Mouse (Mus musculus) liver, adult 2 months (tissue): ENCODE data around the gene Lats1.

Source experiments
- CTCF ChIP-seq: fragments of 200-500 bp; IDR thresholded peaks from 2 replicates; pipeline ENCODE4 v1.5.1; 2011; ENCODE audit warnings: low read depth, low read length, control low read depth
- POLR2A ChIP-seq: fragments of 200-500 bp; IDR thresholded peaks from 2 replicates; pipeline ENCODE4 v1.6.1; 2011; ENCODE audit warnings: low read length, control low read depth; ENCODE audit not compliant: insufficient read depth; ENCODE audit errors: extremely low read depth

DNA sequence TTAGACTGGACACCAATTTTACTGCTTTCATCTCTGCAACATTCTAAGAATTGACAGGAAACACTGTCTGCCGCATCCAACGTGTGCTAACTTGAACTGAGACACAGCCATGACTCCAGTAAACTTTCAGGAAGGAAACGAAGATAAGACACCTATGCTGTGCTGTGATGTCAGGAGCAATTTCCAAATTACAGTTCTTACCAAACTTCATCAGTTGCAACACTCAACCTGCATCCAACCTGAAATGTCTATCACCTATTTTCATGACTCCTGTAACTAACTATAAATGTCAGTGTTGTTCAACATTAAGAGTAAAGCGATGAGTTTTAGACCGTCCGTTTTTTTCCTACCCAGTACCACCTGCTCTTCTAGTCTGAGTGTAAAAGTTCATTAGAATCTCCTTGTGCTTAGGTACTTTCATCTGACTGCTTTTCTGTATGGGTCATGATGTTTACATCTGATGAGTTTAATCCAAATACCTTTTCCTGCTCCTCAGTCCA, 16.9 kb upstream of the Lats1 start:
- no peak for TF ChIP-seq CTCF
- no peak for TF ChIP-seq POLR2A
